Mouse (Mus musculus) G1E (cell line): Measurements from ENCODE around the gene Fgd2.

Source experiments
- CTCF ChIP-seq: IDR thresholded peaks from 2 replicates; pipeline ENCODE4 v1.5.1; 2012; ENCODE audit warnings: low read depth, low read length, inconsistent platforms, mixed read lengths
- GATA2 ChIP-seq: IDR thresholded peaks from 2 replicates; pipeline ENCODE4 v1.6.1; 2012; ENCODE audit warnings: low read depth, low read length, inconsistent platforms, borderline replicate concordance
- POLR2AphosphoS5 ChIP-seq: IDR thresholded peaks from 2 replicates; pipeline ENCODE4 v1.6.1; 2012; ENCODE audit warnings: low read depth, low read length, inconsistent platforms; ENCODE audit not compliant: insufficient replicate concordance

DNA sequence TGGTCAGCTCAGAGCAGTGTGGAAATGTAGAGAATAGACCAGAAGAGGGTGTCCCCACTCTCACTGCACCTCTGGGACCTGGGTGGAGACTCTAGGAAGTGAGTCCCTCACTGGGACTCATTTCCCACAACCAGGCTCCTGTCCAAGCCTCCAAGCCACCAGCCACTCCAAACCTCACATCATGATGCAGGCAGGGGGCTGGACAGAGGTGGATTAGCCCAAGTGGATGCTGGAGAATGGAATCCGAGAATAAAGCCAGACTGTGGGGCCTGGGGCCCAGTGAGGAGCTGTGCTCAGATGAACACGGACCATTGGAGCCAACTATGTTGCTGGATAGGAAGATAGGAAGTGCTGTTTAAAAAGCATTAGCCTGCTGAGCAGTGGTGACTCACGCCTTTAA lies 43.8 kb upstream of the Fgd2 start:
- TF ChIP-seq GATA2, result no peak
- TF ChIP-seq POLR2AphosphoS5, result no peak
- no peak for TF ChIP-seq CTCF
